Mouse (Mus musculus) c-Kit-negative CD71-positive TER-119-positive erythroid progenitor cells, embryonic 14.5 days (primary cell): ENCODE measurements around the gene Banf2.

Source experiments
- DNase-seq: peaks from one replicate; pipeline ENCODE4 v3.0.0-alpha.2; 2013; ENCODE audit warnings: low read depth, low spot score

The Banf2 gene

DNA sequence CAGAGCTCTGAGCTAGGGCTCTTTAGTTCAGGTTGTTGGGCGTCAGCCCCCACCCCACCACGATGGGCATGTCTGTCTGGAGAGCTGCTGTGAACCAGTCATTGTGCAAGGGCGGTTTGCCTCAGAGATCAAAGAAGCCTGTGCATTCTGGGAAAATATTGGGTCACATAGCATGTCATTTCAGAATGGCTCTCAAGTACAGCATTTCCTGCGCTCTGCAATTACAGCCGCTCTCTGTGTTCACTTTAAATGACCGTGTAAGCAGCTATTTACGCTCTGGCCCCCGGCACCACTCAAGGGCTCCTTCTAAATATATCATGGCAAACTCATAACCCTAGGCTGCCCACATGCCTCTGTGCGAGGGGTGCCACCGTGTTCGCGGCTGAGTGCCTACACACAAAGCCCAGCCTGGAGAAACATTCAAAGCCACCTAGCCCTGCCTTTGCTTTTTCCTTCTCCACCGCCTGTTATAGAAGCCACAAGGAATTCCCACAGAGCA is 68.7 kb downstream of the Banf2 start:
- DNase-seq: no peak

- no peak for DNase-seq
Observed at GRCm38 (mm10) chr2:144107374-144107773, 74.5 kb downstream of the Banf2 start.

GRCm38 (mm10) chr2:144107810-144108209 is 75.0 kb downstream of the Banf2 start:
- DNase-seq: no peak

DNA sequence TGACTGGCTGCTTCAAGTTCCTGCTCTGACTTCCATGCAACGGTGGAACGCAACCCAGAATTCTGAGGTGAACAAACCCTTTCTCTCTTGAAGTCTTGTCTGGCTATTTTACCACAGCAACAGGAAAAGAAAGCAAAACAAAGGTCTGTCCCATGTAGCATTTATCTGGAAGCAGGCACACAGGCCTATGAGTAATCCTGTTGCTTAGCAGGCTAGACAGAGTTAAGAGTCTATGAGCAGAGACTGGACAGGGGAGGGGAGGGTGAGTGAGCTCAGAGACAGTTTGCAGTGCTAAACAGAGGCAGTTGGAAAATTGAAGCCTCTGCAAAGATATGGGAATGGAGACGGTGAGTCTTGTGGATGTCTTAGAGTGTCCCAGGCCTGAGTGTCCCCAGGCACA is 75.5 kb downstream of the Banf2 start:
- DNase-seq: no peak

GRCm38 (mm10) chr2:144111966-144112365 is 79.1 kb downstream of the Banf2 start:
- DNase-seq: no peak

DNA sequence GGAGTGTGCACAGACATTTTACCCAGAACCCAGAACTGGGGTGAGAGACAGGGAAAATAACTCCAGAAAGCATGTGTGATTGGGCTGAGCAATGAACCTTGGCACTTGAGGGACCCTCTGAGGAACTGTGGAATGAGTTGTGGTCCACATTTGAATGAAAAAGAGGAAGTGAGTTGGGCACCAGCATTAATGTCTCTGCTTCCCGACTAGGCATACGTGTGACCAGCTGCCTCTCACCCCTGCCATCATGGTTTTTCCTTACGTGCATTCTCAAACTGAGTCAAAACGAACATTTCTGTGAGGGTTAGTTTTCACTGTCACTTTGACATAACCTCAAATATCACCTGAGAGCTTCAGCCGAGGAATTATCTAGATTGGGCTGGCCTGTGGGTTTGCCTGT is 79.8 kb downstream of the Banf2 start:
- DNase-seq: no peak

DNA sequence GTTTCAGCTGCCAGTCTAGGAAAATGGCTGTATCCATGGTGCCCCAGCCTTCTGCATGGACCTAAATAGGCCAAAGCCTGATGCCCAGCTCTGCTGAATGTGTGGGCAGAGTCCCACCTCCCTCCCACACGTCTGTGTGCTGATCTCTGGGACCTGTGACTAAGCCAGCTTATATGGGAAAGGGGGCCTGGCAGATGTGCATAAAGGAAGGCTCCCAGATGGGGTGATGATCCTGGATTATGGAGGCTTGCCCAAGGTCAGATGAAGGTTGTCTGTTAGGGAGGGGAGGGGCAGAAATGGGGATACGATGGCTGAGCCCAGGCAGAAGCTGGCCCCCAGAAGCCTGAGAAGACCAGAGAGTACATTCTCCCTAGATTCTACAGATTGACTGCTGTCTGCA is 85.2 kb downstream of the Banf2 start:
- DNase-seq: no peak

DNA sequence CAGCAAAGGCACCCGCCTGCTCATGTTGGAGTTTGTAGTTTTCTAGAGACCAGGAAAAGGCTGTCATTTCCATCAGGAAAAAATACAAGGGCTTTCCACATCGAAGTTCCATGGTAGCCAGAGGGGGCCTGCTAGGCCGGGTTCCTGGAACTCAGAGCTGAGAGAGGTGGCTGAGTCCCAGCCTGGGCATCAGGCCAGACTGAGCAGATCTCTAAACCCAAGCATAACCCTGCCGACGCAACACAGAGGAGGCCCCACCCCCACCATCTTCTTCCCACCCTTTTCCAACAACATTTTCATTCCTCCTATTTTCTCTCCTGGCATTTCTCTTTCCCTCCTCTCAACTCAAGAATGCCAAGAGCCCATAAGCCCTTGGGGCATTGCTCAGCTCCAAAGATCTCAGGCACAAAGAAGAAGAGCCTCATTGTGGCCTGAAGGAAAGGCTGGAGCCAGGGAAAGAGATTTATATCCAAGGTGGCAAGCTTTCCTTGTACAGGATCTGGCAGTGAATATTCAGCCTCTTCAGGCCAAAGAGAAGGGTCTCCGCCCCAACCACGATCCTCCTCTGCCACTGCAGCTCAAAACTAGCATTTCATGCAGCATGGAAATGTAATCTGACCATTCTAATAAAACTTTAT is 87.4 kb downstream of the Banf2 start:
- no peak for DNase-seq

- DNase-seq: no peak
Observed at GRCm38 (mm10) chr2:144122068-144122467, 89.2 kb downstream of the Banf2 start.
